Mouse (Mus musculus) testis, adult 2 months (tissue): ENCODE measurements around the gene Cass4. TPM values are rescaled to one million over a fixed set of nuclear protein-coding genes. Genes with fewer than 3 reads are reported as not detected.
A peak's percentile ranks its signal among the peaks of the same experiment; 100 is the strongest.

ENCODE experiments used
- H3K27ac ChIP-seq: fragments of 200-500 bp; 2 replicates; pipeline ENCODE4 v1.5.1; 2012; ENCODE audit warnings: low read depth, low read length; ENCODE audit not compliant: control insufficient read depth, insufficient read depth
- H3K27me3 ChIP-seq: fragments of 200-500 bp; 2 replicates; pipeline ENCODE4 v1.6.1; 2012; ENCODE audit warnings: mild to moderate bottlenecking, low read length, moderate library complexity; ENCODE audit not compliant: control insufficient read depth, insufficient read depth
- H3K36me3 ChIP-seq: fragments of 200-500 bp; 2 replicates; pipeline ENCODE4 v1.6.1; 2012; ENCODE audit warnings: mild to moderate bottlenecking, low read length; ENCODE audit not compliant: control insufficient read depth, insufficient read depth
- H3K4me1 ChIP-seq: fragments of 200-500 bp; 2 replicates; pipeline ENCODE4 v1.6.1; 2012; ENCODE audit warnings: low read length; ENCODE audit not compliant: control insufficient read depth, insufficient read depth
- H3K4me3 ChIP-seq: fragments of 200-500 bp; 2 replicates; pipeline ENCODE4 v1.5.1; 2012; ENCODE audit warnings: low read depth, mild to moderate bottlenecking, low read length, moderate library complexity, mixed read lengths; ENCODE audit not compliant: control insufficient read depth
- CTCF ChIP-seq: fragments of 200-500 bp; IDR thresholded peaks from 2 replicates; pipeline ENCODE4 v1.5.1; 2012; ENCODE audit warnings: low read depth, mild to moderate bottlenecking, inconsistent platforms, low read length, moderate library complexity; ENCODE audit not compliant: control insufficient read depth, insufficient read depth, insufficient replicate concordance
- POLR2A ChIP-seq: fragments of 200-500 bp; IDR thresholded peaks from 2 replicates; pipeline ENCODE4 v1.6.1; 2012; ENCODE audit warnings: low read depth, mild to moderate bottlenecking, inconsistent platforms, low read length, moderate library complexity; ENCODE audit not compliant: control insufficient read depth
- polyA plus RNA-seq: library from polyadenylated mRNA; depleted of rRNA; stranded (reverse); fragments of >200 nt; gene quantifications from 2 replicates; pipeline ENCODE4 v1.2.3, GENCODE M21; 2012; rRNA removed

Gene Cass4
- polyA plus RNA-seq = 0.26 and 0.31 TPM in 2 replicates

DNA sequence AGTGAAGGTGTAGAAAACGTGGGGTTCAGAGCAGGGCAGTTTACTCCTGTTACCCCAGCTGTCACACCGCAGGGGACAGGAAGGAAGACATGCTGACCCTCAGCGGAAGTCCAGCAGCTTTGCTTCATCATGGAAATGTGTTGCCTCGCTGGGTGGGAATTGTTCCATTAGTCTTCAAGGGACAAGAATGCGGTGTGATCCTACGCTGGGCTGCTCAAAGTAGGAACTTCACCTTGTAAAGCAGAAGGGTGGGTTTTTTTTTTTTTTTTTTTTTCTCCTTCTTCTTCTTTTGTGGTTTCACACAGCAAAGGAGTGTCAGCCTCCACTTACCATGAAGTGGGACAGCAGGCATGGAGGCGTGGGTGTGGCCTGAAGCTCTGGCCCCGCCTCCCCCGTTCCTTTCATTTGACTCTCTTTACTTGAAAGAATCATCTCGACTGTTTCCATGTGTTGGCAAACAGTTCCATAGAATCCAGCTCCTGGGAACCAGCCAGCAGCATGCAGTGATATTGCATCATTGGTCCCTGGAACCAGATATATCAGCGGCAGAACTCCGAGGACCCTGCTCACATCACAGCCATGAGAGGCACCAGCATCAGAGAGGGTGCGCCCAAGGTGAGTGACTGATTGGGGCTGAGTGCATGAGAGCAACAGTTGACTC, at the start of gene Cass4:
Gene Cass4 (plus strand): TSS at position 404 of the 661 bp plus-strand sequence.
- Histone ChIP-seq H3K27ac (no peak within 1 kb of the TSS), H3K4me3 (peak within 1 kb of the TSS; percentile 48), H3K36me3 (no peaks in the 10 kb centered on the region), H3K4me1 (peaks cover 2% of the 10 kb centered on the region; the same call in 1 of the 2 replicates), H3K27me3 (no peaks in the 10 kb centered on the region)
- no peak for TF ChIP-seq CTCF
- no peak for TF ChIP-seq POLR2A

GRCm38 (mm10) chr2:172344669-172345068, 48.9 kb upstream of the Cass4 start:
- H3K4me3 ChIP-seq = no peak overlapping the region
- H3K27ac ChIP-seq = peak overlapping the region; percentile 32; the same call in 1 of the 2 replicates
- no peak for TF ChIP-seq POLR2A
- TF ChIP-seq CTCF = no peak
- H3K27me3 ChIP-seq = no peaks in the 10 kb centered on the region
- peaks cover 18% of the 10 kb centered on the region for H3K4me1 ChIP-seq
- H3K36me3 ChIP-seq = no peaks in the 10 kb centered on the region

- H3K4me1 ChIP-seq = peaks cover 18% of the 10 kb centered on the region
- no peaks in the 10 kb centered on the region for H3K36me3 ChIP-seq
- H3K4me3 ChIP-seq = peak within 1 kb of the TSS; percentile 87
- peak within 1 kb of the TSS; percentile 32; the same call in 1 of the 2 replicates for H3K27ac ChIP-seq
- no peak for TF ChIP-seq CTCF
- TF ChIP-seq POLR2A = peak; percentile 67
- H3K27me3 ChIP-seq = no peaks in the 10 kb centered on the region
These were observed 48.3 kb upstream of the Cass4 start, which contains the start of gene Fam210b for GRCm38 (mm10) chr2:172345258-172345738. Gene Fam210b, plus strand, starts transcription at chr2:172345565.

- H3K36me3 ChIP-seq = no peaks in the 10 kb centered on the region
- no peaks in the 10 kb centered on the region for H3K27me3 ChIP-seq
- H3K4me1 ChIP-seq = peaks cover 18% of the 10 kb centered on the region
- peak overlapping the region; percentile 87 for H3K4me3 ChIP-seq
- TF ChIP-seq CTCF (0 out of 2 replicates have a peak, but pooled peaks have one; percentile 3), POLR2A (no peak)
- no peak overlapping the region for H3K27ac ChIP-seq
These were observed 47.3 kb upstream of the Cass4 start for GRCm38 (mm10) chr2:172346034-172346929.

GRCm38 (mm10) chr2:172346933-172347611, 46.5 kb upstream of the Cass4 start:
- H3K4me1 ChIP-seq = peaks cover 18% of the 10 kb centered on the region
- no peaks in the 10 kb centered on the region for H3K27me3 ChIP-seq
- H3K4me3 ChIP-seq = no peak overlapping the region
- no peak overlapping the region for H3K27ac ChIP-seq
- no peak for TF ChIP-seq CTCF
- no peaks in the 10 kb centered on the region for H3K36me3 ChIP-seq

DNA sequence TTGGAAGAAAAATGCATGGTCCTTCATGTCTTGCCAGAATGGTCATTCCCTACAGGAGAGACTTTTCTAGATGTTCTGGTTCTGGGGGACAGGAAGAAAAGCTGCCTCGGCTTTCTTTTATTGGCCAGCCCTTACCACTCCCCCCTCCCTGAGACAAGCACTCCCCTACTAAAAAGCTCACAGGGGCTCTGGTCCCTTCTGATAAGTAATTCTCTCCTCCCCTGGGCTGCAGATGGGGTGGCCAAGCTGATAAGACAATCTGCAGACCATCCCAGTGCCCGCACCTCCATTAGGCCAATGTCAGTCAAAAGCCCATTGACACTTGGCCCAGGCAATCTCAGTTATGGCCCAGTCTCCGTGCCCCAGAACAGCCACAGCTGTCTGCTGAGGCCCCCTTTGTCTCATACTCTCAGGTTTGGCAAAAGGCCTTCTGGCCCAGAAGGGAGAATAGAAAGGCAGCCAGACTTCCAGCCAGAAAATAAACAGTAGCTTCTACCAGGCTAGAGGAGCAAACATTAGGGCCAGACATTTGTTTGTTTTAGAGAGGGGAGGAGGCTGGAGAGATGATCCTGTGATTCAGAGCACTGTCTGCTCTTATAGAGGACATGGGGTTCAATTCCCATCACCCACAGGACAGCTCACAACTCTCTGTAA, 45.2 kb upstream of the Cass4 start:
- no peaks in the 10 kb centered on the region for H3K27me3 ChIP-seq
- H3K36me3 ChIP-seq = no peaks in the 10 kb centered on the region
- no peak overlapping the region for H3K27ac ChIP-seq
- no peak for TF ChIP-seq CTCF
- TF ChIP-seq POLR2A = no peak
- no peak overlapping the region for H3K4me3 ChIP-seq
- peaks cover 18% of the 10 kb centered on the region for H3K4me1 ChIP-seq

DNA sequence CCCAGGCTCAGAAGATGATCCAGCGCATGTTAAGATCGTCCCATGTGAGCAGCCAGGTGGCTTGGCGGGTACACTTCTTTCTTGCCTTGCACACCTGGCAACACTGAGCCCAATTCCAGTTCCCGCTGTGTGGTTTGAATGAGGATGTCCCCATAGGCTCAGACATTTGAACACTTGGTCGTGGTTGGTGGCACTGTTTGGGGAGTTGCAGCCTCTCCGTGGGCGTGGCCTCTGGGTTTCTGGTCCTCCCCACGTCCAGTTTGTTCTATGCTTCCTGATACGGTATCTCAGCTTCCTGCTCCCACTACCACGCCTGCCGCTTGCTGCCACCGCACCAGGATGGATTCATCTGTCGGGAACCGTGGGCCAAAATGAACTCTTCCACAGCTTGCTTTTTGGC, 43.8 kb upstream of the Cass4 start:
- H3K36me3 ChIP-seq = no peaks in the 10 kb centered on the region
- H3K4me1 ChIP-seq = peaks cover 14% of the 10 kb centered on the region
- no peak overlapping the region for H3K27ac ChIP-seq
- H3K27me3 ChIP-seq = no peaks in the 10 kb centered on the region
- H3K4me3 ChIP-seq = no peak overlapping the region
- TF ChIP-seq CTCF = no peak
- no peak for TF ChIP-seq POLR2A
